Mouse (Mus musculus): ENCODE measurements at regions not wholly inside any gene's neighbourhood (a gene's known extent, or its start where the extent isn't known, plus 50 kb on each side); places are given as distances from the start of the nearest gene placed in this dataset.

- TF ChIP-seq POLR2A (IDR thresholded peaks at IDR 0.05; ENCODE audit: insufficient read depth, low read depth, low read length): no peak
- no peak for TF ChIP-seq CTCF (IDR thresholded peaks at IDR 0.05)
- no peak for TF ChIP-seq EP300 (IDR thresholded peaks at IDR 0.05; ENCODE audit: insufficient read depth, low read depth, low read length)
Observed at GRCm38 (mm10) chr14:68899921-68900320, 394.2 kb downstream of the Synb start.

Measured in heart, adult 2 months (tissue).